Comparison of ENCODE assay signal across 27 mouse cellular contexts in the genomic region with DNA sequence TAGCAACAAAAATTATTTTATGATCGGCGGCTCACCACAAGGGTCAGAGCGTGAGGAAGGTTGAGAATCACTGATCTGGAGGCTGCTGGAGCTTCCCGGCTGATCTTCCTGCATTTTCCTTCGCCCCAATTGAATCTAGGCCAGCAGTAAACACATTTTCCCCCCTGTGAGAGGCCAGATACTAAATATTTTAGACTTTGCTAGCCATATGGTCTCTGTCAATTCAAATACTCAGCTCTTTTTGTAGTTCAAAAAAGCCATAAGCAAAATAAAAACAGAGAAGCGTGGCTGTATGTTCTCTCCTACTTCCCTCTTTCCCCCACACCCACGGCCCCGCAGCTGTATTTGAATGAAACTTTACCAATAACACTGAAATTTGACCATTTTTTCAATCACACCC. TPM values are rescaled to one million over a fixed set of nuclear protein-coding genes. Genes with fewer than 3 reads are reported as not detected.
A peak's percentile ranks its signal among the peaks of the same experiment; 100 is the strongest.
DNase-seq lines count a peak whose midpoint lies in the region; ATAC-seq and TF ChIP-seq lines count a peak whose summit lies in the region.
"Had no signal": no experiment of that assay in that cellular context is flagged by ENCODE, and none has a peak within 500 bp of the region (broad histone marks: within the 10 kb centered on the region; RNA-seq: fewer than 3 reads in every experiment).

No protein-coding gene starts in this region.

- H3K9ac ChIP-seq in kidney, postnatal 0 days (ENCODE audit: low read depth, low read length): no peak overlapping the region
- no peak overlapping the region for H3K9ac ChIP-seq in lung, postnatal 0 days (replicated peaks; ENCODE audit: low read depth)
- H3K9ac ChIP-seq: embryonic facial prominence, embryonic 15.5 days; heart, embryonic 13.5 days; hindbrain, embryonic 12.5 days had no signal

- no peaks in the 10 kb centered on the region for H3K4me1 ChIP-seq in kidney, postnatal 0 days (replicated peaks; ENCODE audit: insufficient read depth, low read length)
- H3K4me1 ChIP-seq in kidney, adult 2 months (ENCODE audit: control insufficient read depth, insufficient read depth, low read length): no peaks in the 10 kb centered on the region
- H3K4me1 ChIP-seq in lung, postnatal 0 days (ENCODE audit: insufficient read depth, low read depth, low read length): peaks cover 5% of the 10 kb centered on the region; the same call in 1 of the 2 replicates
- H3K4me1 ChIP-seq: embryonic facial prominence, embryonic 15.5 days; heart, embryonic 13.5 days; hindbrain, embryonic 12.5 days had no signal

- TF ChIP-seq POLR2A in kidney, adult 2 months (IDR thresholded peaks at IDR 0.05; ENCODE audit: low read depth, low read length): no peak

- H3K36me3 ChIP-seq in kidney, postnatal 0 days (ENCODE audit: insufficient read depth, low read length): no peaks in the 10 kb centered on the region
- H3K36me3 ChIP-seq in kidney, adult 2 months (ENCODE audit: control insufficient read depth, insufficient read depth, low read length): no peaks in the 10 kb centered on the region
- no peaks in the 10 kb centered on the region for H3K36me3 ChIP-seq in lung, postnatal 0 days (ENCODE audit: insufficient read depth, low read length)
- H3K36me3 ChIP-seq: embryonic facial prominence, embryonic 15.5 days; forebrain, embryonic 10.5 days; G1E; heart, embryonic 13.5 days; hindbrain, embryonic 12.5 days had no signal

- H3K4me2 ChIP-seq in kidney, postnatal 0 days (ENCODE audit: low read length): no peak overlapping the region
- no peak overlapping the region for H3K4me2 ChIP-seq in lung, postnatal 0 days (replicated peaks; ENCODE audit: low read depth, low read length)
- H3K4me2 ChIP-seq: embryonic facial prominence, embryonic 15.5 days; heart, embryonic 13.5 days; hindbrain, embryonic 12.5 days had no signal

- no peak for TF ChIP-seq CTCF in kidney, postnatal 0 days (IDR thresholded peaks at IDR 0.05; ENCODE audit: low read depth)
- TF ChIP-seq CTCF in kidney, adult 2 months (conservative IDR thresholded peaks at IDR 0.05; ENCODE audit: insufficient read depth, insufficient read length, low read depth, low read length): no peak
- TF ChIP-seq CTCF in lung, postnatal 0 days (IDR thresholded peaks at IDR 0.05): no peak

- no peaks in the 10 kb centered on the region for H3K9me3 ChIP-seq in kidney, postnatal 0 days (replicated peaks; ENCODE audit: low read length)
- H3K9me3 ChIP-seq in lung, postnatal 0 days (ENCODE audit: low read length): no peaks in the 10 kb centered on the region
- H3K9me3 ChIP-seq: embryonic facial prominence, embryonic 15.5 days; forebrain, embryonic 10.5 days; G1E; heart, embryonic 13.5 days had no signal

- peak; percentile 45; the same call in 1 of the 2 replicates for ATAC-seq in cerebellum, adult (ENCODE audit: insufficient number of reproducible peaks, low FRiP score, low TSS enrichment)
- ATAC-seq in kidney, postnatal 0 days (replicated peaks; ENCODE audit: low FRiP score, low read depth): no peak
- no peak for ATAC-seq in lung, postnatal 0 days
- ATAC-seq: CD4-positive, CD25-positive, alpha-beta regulatory T cell, adult 4 months; forebrain, embryonic 14.5 days; hindbrain, embryonic 16.5 days; inflammation-experienced regulatory T-cells, adult 6 months had no signal

- WGBS in kidney, postnatal 0 days: 70% methylated on average over 8 of the region's 8 CpGs
- 89% methylated on average over 8 of the region's 8 CpGs for WGBS in kidney, adult 2 months
- WGBS in lung, postnatal 0 days: 68% methylated on average over 8 of the region's 8 CpGs

- H3K27ac ChIP-seq in kidney, postnatal 0 days: no peak overlapping the region
- H3K27ac ChIP-seq in kidney, adult 2 months (ENCODE audit: insufficient read depth, low read depth, low read length): no peak overlapping the region
- no peak overlapping the region for H3K27ac ChIP-seq in lung, postnatal 0 days (ENCODE audit: low read length)
- H3K27ac ChIP-seq: embryonic facial prominence, embryonic 15.5 days; forebrain, embryonic 10.5 days; gastrocnemius, adult 2 months; heart, embryonic 13.5 days; hindbrain, embryonic 12.5 days had no signal

- DNase-seq in cerebellum, postnatal 4 days (ENCODE audit: low spot score in 2 of 2): no peak
- peak; percentile 57 for DNase-seq in cerebellum, adult 9-10 months
- no peak for DNase-seq in cerebellum, postnatal 10 days
- DNase-seq in kidney, postnatal 0 days (ENCODE audit: low spot score): peak; percentile 59
- DNase-seq in kidney, adult 2 months: no peak
- peak; percentile 45 for DNase-seq in lung, postnatal 0 days (ENCODE audit: low spot score)
- DNase-seq in lung, adult 18-20 months: no peak
- DNase-seq: adrenal gland, adult 8-10 months; adrenal gland, postnatal 36 days; B cell, adult 2 months; embryo, embryonic 11 days; gastrocnemius, adult 2 months; gastrocnemius, postnatal 25 days; heart, postnatal 4 days had no signal

- H3K27me3 ChIP-seq in kidney, postnatal 0 days (ENCODE audit: insufficient read depth, low read length): no peaks in the 10 kb centered on the region
- H3K27me3 ChIP-seq in kidney, adult 2 months (replicated peaks; ENCODE audit: control insufficient read depth, insufficient read depth, low read length): no peaks in the 10 kb centered on the region
- H3K27me3 ChIP-seq in lung, postnatal 0 days (replicated peaks; ENCODE audit: insufficient read depth, low read length): no peaks in the 10 kb centered on the region
- H3K27me3 ChIP-seq: embryonic facial prominence, embryonic 15.5 days; hindbrain, embryonic 12.5 days had no signal

- no peak overlapping the region for H3K4me3 ChIP-seq in kidney, postnatal 0 days (replicated peaks; ENCODE audit: low read depth, low read length)
- no peak overlapping the region for H3K4me3 ChIP-seq in kidney, adult 2 months (ENCODE audit: insufficient read depth, low read depth, low read length)
- no peak overlapping the region for H3K4me3 ChIP-seq in lung, postnatal 0 days (ENCODE audit: low read depth, low read length)
- H3K4me3 ChIP-seq: embryonic facial prominence, embryonic 15.5 days; erythroblast, embryonic 14.5 days; forebrain, embryonic 10.5 days; gastrocnemius, adult 2 months; heart, embryonic 13.5 days; hindbrain, embryonic 12.5 days had no signal

- TF ChIP-seq EP300 in lung, postnatal 0 days (IDR thresholded peaks at IDR 0.05): no peak

RNA-seq across cellular contexts. Expression of a gene that starts 9.8 kb away (rescaled TPM):
- 0.05 TPM in 1 of 2 replicates, not detected in the other for polyA plus RNA-seq in kidney, postnatal 0 days (2015; fragmentation: Nextera tagmentation; extraction: Ambion mirVana)
- polyA plus RNA-seq in kidney, adult 2 months (2012; rRNA removed): 0.08 and 0.17 TPM in 2 replicates
- 0.14 and 0.38 TPM in 2 replicates for polyA plus RNA-seq in lung, postnatal 0 days (2015; fragmentation: Nextera tagmentation; extraction: Ambion mirVana)
- polyA plus RNA-seq: CD4-positive, CD25-positive, alpha-beta regulatory T cell, adult 4 months; embryonic facial prominence, embryonic 11.5 days; embryonic facial prominence, embryonic 15.5 days; erythroblast, embryonic 14.5 days; forebrain, embryonic 10.5 days; G1E; heart, embryonic 13.5 days; heart, postnatal 0 days; hindbrain, embryonic 12.5 days; hindbrain, embryonic 16.5 days; inflammation-experienced regulatory T-cells, adult 6 months had no signal

RNA-seq across cellular contexts. Expression of a gene that starts 9.9 kb away (rescaled TPM):
- 0.15 and 0.34 TPM in 2 replicates for polyA plus RNA-seq in kidney, postnatal 0 days (2015; fragmentation: Nextera tagmentation; extraction: Ambion mirVana)
- polyA plus RNA-seq in kidney, adult 2 months (2012; rRNA removed): 0.33 and 0.45 TPM in 2 replicates
- 3.7 and 3.9 TPM in 2 replicates for polyA plus RNA-seq in lung, postnatal 0 days (2015; fragmentation: Nextera tagmentation; extraction: Ambion mirVana)
- polyA plus RNA-seq: CD4-positive, CD25-positive, alpha-beta regulatory T cell, adult 4 months; G1E; inflammation-experienced regulatory T-cells, adult 6 months had no signal

RNA-seq across cellular contexts. Expression of a gene that starts 30.4 kb away (rescaled TPM):
- 0.31 and 0.33 TPM in 2 replicates for polyA plus RNA-seq in kidney, postnatal 0 days (2015; fragmentation: Nextera tagmentation; extraction: Ambion mirVana)
- polyA plus RNA-seq in kidney, adult 2 months (2012; rRNA removed): 0.14 and 0.18 TPM in 2 replicates
- 0.20 and 0.26 TPM in 2 replicates for polyA plus RNA-seq in lung, postnatal 0 days (2015; fragmentation: Nextera tagmentation; extraction: Ambion mirVana)
- polyA plus RNA-seq: CD4-positive, CD25-positive, alpha-beta regulatory T cell, adult 4 months; erythroblast, embryonic 14.5 days had no signal

RNA-seq across cellular contexts. Expression of a gene that starts 54.8 kb away (rescaled TPM):
- polyA plus RNA-seq in kidney, postnatal 0 days (2015; fragmentation: Nextera tagmentation; extraction: Ambion mirVana): 1.3 and 1.4 TPM in 2 replicates
- polyA plus RNA-seq in kidney, adult 2 months (2012; rRNA removed): 1.9 and 2.5 TPM in 2 replicates
- 1.7 and 1.9 TPM in 2 replicates for polyA plus RNA-seq in lung, postnatal 0 days (2015; fragmentation: Nextera tagmentation; extraction: Ambion mirVana)
- polyA plus RNA-seq: erythroblast, embryonic 14.5 days had no signal

RNA-seq across cellular contexts. Expression of a gene that starts 55.7 kb away (rescaled TPM):
- polyA plus RNA-seq in kidney, postnatal 0 days (2015; fragmentation: Nextera tagmentation; extraction: Ambion mirVana): 1.8 and 2.3 TPM in 2 replicates
- 18.2 and 20.0 TPM in 2 replicates for polyA plus RNA-seq in kidney, adult 2 months (2012; rRNA removed)
- polyA plus RNA-seq in lung, postnatal 0 days (2015; fragmentation: Nextera tagmentation; extraction: Ambion mirVana): 8.7 and 10.5 TPM in 2 replicates

Comparison
In these comparisons a context has a peak if more than half of its experiments do, and no peak if none do; other contexts are left out.
1. DNase-seq: peak in cerebellum, adult 9-10 months (single experiment), kidney, postnatal 0 days (single experiment) and lung, postnatal 0 days (single experiment); none in cerebellum, postnatal 4 days (0 of 2), cerebellum, postnatal 10 days (0 of 2), kidney, adult 2 months (single experiment) and lung, adult 18-20 months (0 of 2).